Mouse (Mus musculus): ENCODE data around the gene Ift81.

The Ift81 gene

DNA sequence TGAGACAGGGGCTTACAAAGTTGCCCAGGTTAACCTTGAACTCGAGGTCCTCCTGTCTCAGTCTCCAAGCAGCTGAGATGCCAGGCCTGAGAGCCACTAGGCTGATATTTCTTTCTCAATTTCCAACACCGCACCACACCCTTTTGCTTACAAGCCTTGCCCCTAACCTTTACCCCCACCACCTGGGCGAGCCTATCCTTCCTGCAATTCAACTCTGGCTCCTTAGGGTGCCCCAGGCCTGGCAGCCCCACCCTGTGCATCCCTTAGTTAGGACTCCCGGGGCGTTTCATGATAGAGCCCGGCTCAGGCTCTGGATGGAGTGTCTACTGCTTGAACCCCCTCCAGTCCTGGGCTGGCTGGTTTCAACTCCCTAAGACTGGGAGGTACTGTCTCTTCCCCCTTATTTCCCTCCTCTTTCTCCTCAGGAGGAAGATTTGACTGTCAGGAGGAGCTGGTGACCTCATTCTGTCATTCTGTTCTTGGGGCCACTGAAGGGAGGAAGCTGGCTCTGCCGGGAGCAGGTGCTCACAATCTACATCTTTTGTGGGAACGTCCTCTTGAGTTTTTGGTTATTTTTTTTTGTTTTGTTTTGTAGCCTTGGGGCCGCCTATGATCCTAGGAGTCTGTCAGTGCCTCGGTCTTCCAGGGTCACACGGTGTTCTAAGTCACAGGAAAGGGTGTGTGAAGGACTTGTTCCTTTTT lies 98.1 kb downstream of the Ift81 start:
- DNase-seq (ENCODE audit: low read depth) = no peak

DNA sequence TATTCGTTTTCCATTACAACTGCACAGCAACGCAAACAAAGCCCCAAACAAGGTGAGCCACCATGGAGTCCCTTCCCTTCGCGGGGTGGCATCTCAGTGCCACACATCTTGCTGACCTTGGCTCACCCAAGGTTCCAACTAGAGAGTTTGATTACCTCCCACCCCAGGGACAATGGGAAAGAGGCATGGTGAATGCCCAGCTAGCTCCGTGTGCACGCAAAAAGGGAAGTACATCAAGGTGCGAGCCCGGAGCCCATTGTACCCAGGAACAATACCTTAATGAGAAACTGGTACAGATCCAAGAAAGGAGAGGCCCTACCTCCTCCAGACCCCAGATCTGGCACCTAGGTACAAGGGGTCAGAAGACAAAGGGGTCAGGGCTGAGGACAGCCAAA lies 100.2 kb downstream of the Ift81 start:
- DNase-seq (ENCODE audit: low read depth) = no peak

- no peak for DNase-seq (ENCODE audit: low read depth)
These were observed 100.7 kb downstream of the Ift81 start for GRCm38 (mm10) chr5:122513421-122514126.

DNA sequence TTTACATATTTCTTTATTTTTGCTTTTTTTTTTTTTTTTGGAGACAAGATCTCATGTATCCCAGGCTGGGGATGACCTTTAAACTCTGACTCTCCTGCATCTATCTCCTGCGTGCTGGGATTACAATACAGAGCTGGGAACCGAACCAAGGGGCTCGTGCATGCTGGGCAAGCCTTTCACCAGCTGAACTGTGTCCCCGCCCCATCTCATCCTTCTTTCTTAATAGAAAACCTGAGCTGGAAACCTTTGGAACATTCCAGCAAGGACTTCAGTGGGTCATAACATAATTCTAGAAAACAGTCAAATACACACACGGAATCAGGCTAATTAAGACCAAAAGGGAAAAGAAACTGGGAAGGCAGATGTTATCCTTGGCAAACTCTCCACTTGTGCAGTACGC lies 102.3 kb downstream of the Ift81 start:
- DNase-seq (ENCODE audit: low read depth) = no peak

GRCm38 (mm10) chr5:122511405-122511804 lies 102.9 kb downstream of the Ift81 start:
- no peak for DNase-seq (ENCODE audit: low read depth)

- DNase-seq (ENCODE audit: low read depth) = no peak
These were observed 103.6 kb downstream of the Ift81 start for GRCm38 (mm10) chr5:122510651-122511157.

- no peak for DNase-seq (ENCODE audit: low read depth)
These were observed 104.7 kb downstream of the Ift81 start for GRCm38 (mm10) chr5:122509608-122510007.

GRCm38 (mm10) chr5:122508861-122509306 lies 105.4 kb downstream of the Ift81 start:
- no peak for DNase-seq (ENCODE audit: low read depth)

- DNase-seq (ENCODE audit: low read depth) = no peak
These were observed 106.9 kb downstream of the Ift81 start for GRCm38 (mm10) chr5:122507396-122507795.

GRCm38 (mm10) chr5:122506462-122506861 lies 107.9 kb downstream of the Ift81 start:
- DNase-seq (ENCODE audit: low read depth) = no peak

DNA sequence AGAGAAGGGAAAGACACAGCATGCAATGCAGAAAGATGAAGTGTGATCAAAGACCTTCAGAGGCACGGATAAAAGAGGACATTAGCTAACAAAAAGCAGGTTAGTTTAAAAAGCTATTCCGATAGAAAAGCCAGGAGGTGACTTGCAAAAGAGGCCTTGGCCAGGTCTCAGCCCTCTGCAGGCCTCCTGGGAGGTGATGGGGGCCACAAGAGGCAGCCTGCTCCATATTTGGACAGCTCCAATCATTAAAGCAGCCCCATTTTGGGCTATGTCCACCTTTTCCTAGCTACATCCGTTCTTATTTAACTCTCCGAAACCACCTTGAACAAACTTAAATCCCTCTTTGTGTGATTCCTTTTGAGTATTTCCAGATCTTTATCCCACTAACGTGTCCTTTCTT lies 108.8 kb downstream of the Ift81 start:
- no peak for DNase-seq (ENCODE audit: low read depth)

- DNase-seq (ENCODE audit: low read depth) = no peak
These were observed 110.6 kb downstream of the Ift81 start for GRCm38 (mm10) chr5:122503760-122504119.

- DNase-seq (ENCODE audit: low read depth) = no peak
These were observed 111.1 kb downstream of the Ift81 start for GRCm38 (mm10) chr5:122503015-122503759.

DNA sequence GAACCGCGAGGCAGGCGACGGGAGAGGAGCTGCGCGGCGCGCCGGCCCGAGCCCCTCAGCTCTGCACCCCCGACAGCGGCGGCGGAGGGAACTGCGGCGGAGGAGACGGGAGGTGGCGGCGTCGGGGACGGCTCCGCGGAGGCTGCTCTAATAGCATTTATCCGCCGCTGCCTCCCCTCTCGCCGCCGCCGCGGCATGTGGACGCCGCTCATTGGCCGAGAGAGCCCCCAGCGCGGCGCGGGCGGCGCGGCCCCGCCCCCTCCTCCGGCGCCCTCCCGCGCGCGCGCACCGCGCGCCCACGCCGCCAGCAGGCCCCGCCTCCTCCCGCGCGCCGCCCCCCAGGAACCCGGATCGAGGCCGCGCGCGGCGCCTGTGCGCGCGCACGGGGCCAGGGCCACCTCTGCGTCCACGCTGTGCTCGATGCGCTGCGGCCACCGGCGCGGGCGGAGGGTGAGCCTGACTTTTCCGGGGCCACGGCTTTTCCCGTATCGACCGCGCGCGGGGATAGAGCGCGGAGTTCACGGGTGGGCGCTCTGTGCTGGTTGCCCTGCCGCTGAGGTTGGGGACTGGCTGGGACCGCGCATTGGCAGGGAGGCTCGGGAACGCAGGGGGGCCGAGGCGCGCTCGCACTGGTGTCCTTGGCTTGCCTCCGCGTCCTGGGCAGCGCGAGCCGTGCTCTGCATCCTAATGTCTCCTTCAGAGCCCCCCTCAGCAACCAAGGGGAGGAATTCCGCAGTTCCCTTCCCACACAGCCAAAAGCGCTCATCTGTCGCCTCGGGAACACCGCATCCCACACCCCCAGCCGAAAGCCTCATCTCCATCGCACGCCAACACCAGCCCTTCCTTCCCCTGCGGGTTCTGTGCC lies 112.0 kb downstream of the Ift81 start, which contains the start of gene Atp2a2:
TSS of gene Atp2a2 (minus strand) at position 149 of the 865 bp plus-strand sequence.
- peak; percentile 73 for DNase-seq (ENCODE audit: low read depth)

GRCm38 (mm10) chr5:122501101-122502076 lies 112.9 kb downstream of the Ift81 start:
- no peak for DNase-seq (ENCODE audit: low read depth)

GRCm38 (mm10) chr5:122500563-122500962 lies 113.8 kb downstream of the Ift81 start:
- DNase-seq (ENCODE audit: low read depth) = no peak

All from c-Kit-positive CD71-negative TER-119-negative erythroid progenitor cells, embryonic 14.5 days (primary cell).